Mouse (Mus musculus) naive thymus-derived CD4-positive, alpha-beta T cell, adult 2 months (primary cell): ENCODE measurements at regions not wholly inside any gene's neighbourhood (a gene's known extent, or its start where the extent isn't known, plus 50 kb on each side); places are given as distances from the start of the nearest gene placed in this dataset.

Source experiments
- DNase-seq: peaks from one replicate; pipeline ENCODE4 v3.0.0-alpha.2; 2011; ENCODE audit warnings: low read depth

GRCm38 (mm10) chr16:26169382-26169781, 63.8 kb upstream of the P3h2 start:
- DNase-seq: no peak

GRCm38 (mm10) chr16:26168216-26168615, 62.6 kb upstream of the P3h2 start:
- no peak for DNase-seq

- no peak for DNase-seq
Observed at GRCm38 (mm10) chr16:26164066-26164465, 58.5 kb upstream of the P3h2 start.

GRCm38 (mm10) chr16:26163401-26163800, 57.8 kb upstream of the P3h2 start:
- no peak for DNase-seq

- no peak for DNase-seq
Observed at GRCm38 (mm10) chr16:26157606-26158005, 52.0 kb upstream of the P3h2 start.
